Mouse (Mus musculus) A20 (cell line): ENCODE results near the gene Zer1.
"Not testable (repeated sequence)": the region's sequence is repeated elsewhere in the genome, so short reads cannot be mapped to it uniquely, and the experiment has no call there.

Experiments
- DNase-seq: peaks from one replicate; pipeline ENCODE4 v3.0.0-alpha.2; 2011; ENCODE audit warnings: low read depth, low spot score

Zer1 gene

DNA sequence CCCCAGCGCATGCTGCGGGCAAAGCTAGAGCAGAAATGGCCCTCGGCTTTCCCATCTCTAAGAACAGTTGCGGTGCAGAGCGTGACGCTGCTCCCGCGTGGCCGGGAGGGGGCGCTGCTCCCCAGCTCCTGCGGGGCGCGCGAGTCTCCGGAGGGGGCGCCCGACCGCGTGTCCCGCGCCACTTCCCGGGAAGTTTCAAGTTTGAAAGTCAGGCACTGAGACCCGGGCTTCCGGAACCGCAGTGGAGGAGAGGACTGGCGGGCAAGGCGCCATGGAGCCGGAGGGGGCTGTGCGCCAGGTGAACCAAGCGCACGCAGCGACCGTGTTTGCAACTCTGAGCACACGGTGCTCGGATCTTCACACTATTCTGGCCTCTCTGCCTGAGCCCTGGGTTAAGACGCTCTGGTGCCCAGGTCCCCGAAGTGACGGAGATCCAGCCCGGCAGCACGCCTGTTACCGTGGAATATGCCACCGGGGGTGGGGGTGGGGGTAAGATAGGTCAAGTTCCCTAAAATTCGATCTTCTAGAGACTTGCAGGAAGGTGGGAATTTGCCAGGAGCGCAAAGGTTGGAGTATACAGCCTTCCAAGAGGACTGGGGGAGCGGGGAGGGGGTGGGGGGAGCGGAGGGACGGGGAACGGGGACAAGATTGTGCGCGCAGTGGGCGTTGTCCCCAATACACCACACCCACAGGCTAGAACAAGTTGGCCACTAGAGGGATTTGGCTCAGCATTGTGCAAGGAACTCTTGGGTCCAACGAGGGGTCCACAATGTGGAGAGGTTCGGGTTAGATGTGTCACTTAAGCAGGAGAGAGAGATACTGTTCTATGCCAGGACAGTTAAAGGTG, 46.7 kb downstream of the Zer1 start, which contains the start of gene Pkn3:
Gene Pkn3 (plus strand): TSS at position 183 of the 847 bp plus-strand sequence.
- peak; percentile 89 for DNase-seq

DNA sequence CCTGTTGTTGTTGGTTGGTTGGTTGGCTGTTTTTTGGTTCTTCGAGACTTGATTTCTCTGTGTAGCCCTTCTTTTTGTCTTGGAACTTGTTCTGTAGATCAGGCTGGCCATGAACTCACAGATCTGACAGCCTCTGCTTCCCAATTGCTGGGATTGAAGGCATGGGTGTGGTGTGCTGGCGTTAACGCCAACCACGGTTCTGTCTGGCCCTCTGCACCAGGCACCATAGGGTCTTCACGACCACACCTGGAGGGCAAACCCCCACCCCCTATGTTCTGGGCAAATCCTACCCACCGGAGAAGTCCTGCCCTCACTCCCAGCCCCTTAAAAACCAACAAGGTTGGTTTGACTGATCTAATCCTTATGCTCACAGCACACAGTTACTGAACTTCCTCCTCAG, 47.4 kb downstream of the Zer1 start:
- DNase-seq: no peak

DNA sequence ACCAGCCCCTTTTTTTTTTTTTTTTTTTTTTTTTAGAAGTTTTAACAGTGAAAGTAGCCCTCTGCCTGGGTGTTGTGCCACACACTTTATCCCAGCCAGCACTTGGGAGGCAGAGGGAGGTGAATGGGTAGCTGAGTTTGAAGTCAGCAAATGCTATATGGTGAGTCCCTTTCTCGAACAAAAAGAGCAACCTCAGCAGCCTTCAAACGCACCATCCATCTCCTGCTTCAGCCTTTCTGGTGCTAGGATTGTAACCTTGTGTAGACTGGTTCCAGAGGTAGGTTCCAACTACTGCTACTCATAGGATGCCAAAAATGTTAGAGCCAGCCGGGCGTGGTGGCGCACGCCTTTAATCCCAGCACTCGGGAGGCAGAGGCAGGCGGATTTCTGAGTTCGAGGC, 47.9 kb downstream of the Zer1 start:
- peak; percentile 30 for DNase-seq

DNA sequence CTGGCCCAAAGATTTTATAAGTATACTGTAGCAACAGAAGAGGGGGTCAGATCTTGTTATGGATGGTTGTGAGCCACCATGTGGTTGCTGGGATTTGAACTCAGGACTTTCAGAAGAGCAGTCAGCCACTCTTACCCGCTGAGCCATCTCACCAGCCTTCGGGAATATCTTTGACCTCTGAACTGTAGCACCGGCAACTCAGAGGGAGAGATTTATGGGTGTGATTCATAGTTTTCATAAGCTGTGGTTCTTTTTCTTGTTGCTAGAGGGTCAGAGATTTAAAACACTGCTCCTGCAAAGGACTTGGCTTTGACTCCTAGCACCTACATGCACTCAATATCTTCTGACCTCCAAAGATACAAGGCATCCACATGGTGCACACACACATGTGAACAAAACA, 48.8 kb downstream of the Zer1 start:
- peak; percentile 20 for DNase-seq

DNA sequence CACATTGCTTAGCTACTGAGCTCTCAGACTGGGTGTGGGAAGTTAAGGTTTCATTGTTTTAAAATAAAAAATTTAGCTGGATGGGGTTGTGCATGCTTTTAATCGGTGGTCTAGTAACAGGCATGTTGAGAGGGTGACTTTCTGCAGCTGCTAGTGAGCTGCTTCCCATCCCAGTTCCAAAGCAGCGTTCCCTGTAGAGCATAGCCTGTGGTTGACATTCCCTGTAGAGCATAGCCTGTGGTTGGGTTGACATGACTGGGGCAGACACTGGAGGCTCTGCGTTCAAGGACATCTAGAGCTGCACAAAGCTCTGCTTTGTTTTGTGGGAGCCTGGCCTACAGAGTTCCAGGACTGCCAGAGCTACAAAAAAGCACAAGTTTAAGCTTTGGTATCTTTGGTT, 51.1 kb downstream of the Zer1 start:
- peak; percentile 17 for DNase-seq

DNA sequence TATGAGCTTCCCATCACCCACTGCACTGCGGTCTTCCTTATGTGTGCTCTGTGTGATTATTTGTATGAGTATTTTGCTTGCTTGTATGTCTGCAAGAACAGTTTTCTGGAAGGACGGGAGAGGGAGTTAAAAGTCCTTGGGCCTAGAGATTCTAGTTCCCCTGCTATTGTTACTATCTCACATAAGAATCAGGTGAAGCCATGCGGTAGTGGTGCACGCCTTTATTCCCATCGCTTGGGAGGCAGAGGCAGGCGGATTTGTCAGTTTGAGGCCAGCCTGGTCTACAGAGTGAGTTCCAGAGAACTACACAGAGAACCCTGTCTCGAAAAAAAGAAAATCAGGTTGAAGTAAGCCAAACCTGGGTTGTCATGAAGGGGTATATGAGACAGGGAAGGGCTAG, 51.5 kb downstream of the Zer1 start:
- DNase-seq: no peak

DNA sequence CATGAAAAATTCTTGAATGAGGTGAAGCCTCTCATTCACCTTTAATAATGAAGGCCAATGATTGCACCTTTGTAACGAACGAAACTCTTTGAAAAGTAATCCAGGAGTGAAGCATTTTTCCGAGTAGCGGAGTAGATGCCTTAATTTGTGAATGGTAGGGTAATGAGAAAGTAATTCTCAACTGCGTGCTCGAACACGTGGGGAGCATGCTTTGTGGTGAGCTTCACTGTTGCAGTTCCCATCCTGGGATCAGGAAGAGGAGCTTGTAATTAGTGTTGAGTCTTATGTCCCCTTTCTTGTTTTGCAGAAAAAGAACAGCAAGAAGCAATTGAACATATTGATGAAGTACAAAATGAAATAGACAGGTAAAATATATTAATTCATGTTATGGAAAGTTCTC, 56.4 kb downstream of the Zer1 start:
- no peak for DNase-seq

DNA sequence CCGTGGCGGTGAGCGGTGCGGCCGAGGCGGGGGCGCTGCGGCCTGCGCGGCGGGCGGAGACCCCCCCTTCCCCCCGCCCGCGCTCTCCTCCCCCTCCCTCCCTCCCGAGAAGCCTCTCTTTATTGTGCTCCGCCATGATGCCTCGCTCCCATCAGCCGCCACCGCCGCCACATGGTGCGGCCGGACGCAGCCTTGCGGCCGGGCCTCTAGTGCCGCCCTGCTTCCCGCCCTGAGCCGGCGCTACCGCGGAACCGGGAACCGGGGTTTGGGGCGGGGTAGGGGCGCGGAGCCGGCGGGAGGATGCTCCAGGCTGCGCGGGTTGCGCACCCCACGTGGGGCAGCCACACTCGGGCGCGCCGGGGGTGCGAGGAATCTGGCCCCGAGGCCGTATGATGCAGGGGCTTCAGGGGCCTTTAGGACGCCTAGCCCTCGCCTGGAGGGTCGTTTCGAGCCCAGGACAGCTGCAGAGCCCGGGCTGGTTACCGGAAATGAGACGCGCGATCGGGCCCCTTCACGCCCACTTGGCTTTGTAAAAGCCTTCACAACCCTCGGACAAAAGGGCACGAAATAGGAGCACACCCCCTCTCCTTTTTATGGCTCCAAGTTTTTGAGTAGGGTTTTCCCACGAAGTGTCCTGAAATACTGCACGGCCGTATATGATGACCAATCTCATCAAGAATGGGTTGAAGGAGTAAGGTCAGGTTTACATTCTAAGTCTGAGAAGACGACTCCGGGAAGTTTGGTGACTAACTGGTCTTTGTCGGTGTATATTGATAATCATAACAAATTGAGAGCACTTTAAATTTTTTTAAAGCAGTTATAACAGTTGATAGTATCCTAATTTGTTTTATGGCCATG, 57.1 kb downstream of the Zer1 start:
- DNase-seq: peak; percentile 53

DNA sequence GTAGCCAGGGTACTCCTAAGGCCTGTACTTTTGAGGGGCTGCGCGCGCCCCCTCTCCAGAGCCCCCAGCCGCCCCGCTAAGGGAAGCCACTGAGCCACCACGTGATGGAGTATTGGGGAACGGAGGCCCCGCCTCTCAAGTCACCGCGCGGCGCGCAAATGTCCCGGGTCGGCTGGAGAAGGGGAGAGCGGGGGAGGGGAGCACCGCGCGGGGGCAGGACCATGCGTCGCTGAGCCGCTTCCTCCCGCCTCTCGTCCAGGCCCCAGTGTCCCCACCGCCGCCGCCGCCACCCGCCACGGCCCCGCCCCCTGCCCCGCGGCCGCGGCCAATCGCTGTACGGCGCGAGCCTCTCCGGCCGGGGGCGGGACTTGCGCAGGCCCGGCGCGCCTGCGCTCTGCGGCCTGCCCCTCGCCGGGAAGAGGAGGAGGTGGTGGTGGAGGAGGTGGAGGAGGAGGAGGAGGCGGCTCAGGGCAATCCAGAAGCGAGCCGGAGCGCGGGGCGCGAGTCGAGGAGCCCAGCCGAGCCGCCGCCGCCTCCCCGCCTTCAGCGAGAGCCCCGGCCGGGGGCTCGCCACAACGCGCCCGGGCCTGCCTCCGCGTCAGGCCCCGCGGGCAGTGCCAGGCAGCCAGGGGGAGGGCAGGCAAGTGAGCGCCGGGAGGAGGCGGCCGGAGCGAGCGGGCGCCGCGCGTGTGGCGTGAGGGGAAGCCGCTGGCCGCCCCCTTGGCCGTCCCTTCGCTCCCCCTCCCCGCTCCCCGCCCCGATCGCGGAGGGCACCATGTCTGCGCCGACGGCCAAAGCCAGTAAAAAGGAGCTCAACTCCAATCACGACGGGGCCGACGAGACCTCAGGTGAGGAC, 58.1 kb downstream of the Zer1 start:
- DNase-seq: peak; percentile 98

DNA sequence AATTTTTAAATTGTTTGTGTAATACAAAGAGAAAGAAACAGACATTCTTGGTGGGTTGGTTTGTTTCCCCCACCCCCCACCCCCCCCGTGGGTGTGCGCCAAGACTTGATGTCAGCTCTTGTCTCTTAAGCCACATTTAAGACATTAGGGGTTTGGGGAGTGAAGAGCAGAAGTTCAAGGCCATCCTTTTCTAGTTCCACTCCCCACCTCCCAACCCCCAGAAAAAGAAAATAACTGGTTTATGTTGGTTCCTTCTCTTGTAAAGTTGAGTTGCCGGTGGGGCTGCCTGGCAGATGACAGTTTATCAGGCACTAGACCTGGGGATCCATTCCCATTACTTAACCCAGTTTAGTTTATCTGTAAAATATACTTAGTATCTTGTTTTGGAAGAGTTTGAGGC, 60.1 kb downstream of the Zer1 start:
- peak; percentile 54 for DNase-seq

DNA sequence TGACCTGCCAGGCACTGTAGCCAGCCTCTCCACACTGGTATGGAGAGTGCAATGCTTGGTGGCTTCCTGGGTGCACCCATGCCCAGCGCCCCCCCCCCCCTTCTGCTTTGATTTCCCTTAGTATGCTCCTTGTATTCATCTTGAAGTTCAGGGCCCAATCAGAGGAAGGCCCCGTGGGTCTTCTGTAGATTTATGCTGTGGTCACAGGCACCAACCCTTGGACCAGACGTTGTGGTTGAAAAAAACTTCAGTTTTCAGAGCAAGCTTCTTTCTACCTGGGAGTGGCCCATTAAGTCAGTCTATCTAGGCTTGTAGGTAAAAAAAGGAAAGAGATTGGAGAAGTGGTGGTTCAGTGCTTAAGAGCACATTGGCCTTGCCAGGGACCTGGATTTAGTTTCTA, 60.6 kb downstream of the Zer1 start:
- peak; percentile 76 for DNase-seq

DNA sequence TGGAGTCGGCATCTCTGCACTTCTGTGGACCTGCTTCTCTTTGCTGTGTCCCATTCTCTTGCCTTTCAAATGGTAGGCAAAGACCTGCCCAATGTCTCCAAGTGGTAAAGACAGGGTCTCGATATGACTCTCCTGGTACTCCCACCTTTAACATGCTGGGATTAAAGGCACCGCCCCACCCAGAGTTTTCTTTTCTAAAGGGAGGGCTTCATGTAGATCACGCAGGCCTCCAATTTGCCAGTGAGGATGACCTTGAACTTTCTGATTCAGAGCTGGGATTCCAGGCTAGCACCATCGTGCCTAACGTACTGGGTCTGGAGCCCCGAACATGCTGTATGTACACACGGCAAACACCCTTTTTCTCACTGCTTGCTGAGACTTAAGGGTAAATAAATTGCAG, 61.1 kb downstream of the Zer1 start:
- no peak for DNase-seq

DNA sequence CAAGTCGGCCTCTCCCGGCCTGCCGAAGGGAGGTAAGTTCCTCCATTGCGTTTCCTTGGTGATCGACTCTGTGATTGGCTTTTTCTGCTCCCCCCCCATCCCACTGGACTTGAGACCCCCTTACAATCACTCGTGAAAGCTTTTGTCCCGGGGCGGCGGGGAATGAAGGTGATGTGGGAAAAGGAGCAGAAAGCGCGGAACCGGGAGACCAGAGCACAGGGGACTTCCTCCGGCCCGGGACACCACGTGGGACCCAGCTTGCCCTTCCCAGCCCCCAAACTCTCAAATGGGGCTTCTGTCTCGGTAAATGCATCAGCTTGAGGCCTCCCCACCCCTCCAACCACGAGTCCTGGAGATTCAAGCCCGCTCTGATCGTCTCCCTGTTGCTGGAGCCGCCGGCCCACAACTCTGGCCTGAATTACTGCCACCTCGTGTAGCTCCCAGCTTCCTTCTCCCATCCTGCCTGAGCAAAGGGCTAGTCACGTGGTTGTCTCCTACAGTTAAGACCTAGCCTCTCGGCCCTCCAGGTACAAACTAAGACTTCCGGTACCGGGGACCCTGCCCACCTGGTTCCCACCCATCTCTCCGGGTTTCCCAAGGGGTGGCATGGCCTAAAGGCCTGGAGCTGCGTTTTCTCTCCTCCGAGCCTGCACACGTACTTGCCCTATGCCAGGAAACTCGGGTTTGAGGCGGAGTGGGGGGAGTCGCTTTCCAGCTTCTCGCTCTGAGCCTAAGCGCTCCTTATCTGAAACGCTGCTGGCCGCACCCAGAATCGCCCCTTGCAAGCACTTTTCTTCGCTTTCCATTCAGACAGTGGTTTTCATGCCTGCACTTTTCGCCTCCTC, 61.9 kb downstream of the Zer1 start:
- DNase-seq: peak; percentile 87

DNA sequence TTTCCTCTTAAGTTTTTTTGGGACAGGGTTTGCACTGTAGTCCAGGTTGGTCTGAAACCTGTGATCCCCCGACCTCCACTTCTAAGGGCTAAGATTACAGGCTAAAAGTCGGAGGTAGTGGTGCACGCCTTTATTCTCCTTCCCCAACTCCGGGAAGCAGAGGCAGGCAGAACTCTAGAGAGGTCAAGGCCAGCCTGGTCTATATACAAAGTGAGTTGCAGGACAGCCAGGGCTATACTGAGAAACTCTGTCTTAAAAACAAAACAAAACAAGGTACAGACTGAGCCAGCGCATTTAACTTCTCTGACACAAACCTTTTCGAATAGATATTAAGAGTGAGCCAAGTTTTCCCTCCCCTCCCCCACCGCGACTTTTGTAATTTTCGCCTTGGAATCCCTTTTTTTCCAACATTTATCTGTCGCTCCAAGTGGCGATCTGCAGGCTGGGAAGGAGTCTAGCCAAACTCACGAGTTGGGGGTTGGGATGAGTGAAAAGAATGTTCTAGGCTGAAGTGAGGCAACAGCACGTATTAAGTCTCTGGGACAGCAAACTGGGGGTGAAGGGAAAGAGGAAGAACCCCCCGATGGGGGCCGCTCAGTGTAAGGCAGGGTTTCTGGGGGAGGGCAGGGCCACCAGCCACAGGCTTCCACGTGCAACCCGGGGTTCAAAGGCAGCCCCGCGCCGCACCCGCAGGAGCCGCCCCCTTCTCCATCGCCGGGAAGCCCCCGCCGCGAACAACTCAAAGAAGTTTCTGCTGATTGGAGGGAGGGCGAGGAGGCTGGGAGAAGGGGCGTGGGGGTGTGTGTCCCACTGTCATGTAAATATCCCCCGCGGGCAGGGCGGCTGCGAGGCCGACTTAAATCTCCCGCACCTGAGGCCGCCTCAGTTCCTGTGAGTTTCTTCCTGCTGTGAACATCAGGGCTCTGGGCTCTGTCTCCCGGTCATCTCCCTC, 62.9 kb downstream of the Zer1 start:
- peak; percentile 92 for DNase-seq

DNA sequence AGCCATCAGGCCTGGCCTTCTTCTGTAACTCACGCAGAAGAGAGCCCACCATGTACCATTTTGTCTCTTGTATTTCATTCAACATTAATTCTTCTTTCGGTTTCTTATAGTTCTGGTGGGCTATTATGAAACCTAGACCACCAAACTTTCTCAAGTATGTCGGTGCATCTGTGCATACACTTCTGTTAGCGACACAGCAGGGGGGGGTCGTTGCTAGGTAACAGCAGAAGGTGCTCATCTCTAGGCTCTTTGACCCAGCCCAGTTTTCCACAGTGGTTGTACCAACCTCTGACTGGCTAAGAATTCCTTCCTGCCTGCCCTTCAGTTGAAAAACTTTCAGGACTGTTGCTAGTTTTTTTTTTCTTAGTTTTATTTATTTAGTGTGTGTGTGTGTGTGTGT, 66.0 kb downstream of the Zer1 start:
- DNase-seq: peak; percentile 25

DNA sequence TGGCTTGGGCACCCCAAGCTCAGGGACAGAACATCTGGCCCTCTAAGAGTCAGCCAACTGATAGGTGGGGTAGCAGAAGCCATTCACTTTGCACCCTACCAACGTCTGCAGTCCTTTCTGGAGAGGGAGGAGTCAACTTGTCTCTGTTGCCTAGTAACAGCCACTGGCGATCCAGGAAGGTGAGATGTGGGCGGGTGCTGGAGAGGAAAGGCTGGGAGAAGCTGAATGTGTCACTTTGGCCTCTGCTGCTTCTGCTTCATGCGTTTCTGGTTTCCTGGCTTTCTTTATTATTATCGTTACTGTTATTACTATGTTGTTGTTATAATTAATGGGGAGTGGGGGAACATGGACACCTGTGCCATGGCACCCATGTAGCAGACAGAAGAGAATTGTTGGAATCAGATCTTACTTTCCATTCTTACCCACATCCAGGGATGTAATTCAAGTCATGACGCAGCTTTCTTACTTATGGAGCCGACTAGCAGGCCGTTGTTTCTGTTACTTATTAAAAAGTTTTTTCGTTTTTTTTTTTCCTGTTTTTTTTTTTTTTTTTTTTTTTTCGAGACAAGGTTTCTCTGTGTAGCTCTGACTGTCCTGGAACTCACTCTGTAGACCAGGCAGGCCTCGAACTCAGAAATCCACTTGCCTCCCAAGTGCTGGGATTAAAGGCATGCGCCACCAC, 67.0 kb downstream of the Zer1 start, which contains the start of gene Set:
Gene Set (plus strand): TSS at position 156 of the 682 bp plus-strand sequence.
- peak; percentile 80 for DNase-seq

DNA sequence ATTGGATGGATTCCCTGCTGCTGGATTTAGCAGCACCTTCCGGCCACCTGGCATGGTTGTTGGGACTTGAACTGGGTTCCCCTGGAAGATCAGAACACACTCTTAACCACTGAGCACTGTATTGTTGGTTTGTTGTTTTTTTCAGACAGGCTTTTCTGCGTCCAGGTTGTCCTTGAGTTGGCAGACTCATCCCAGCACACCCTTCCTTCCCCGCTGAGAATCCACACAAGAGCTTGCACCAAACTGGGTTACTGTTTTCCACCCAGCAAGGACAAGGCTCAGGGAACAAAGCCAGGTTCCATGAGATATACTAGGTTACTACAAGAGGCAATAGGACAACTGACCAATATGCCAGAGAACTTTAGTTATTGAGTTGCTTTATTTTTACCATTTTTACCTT, 67.6 kb downstream of the Zer1 start:
- no peak for DNase-seq

DNA sequence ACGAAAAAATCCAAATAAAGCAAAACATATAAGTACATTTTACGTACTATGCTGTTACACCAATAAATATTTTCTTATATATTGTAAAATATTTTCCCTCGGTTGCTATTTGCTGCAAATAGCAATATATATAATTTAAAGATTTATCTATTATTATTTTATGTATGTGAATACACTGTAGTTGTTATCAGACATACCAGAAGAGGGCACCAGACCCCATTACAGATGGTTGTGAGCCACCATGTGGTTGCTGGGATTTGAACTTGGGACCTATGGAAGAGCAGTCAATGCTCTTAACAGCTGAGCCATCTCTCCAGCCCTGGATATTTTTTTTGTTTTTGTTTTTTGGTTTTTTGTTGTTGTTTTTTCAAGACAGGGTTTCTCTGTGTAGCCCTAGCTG, 69.1 kb downstream of the Zer1 start:
- DNase-seq: not testable (repeated sequence)
